Mouse (Mus musculus): Measurements from ENCODE around the gene Esr2.

- TF ChIP-seq CTCF (IDR thresholded peaks at IDR 0.05; ENCODE audit: borderline replicate concordance, insufficient read depth, low read depth, low read length) = no peak
- no peak for TF ChIP-seq POLR2A (IDR thresholded peaks at IDR 0.05; ENCODE audit: borderline replicate concordance, insufficient read depth, low read length)
These were observed 48.8 kb downstream of the Esr2 start for GRCm38 (mm10) chr12:76128306-76128705.

Data from cerebellum, adult 2 months (tissue).